Mouse (Mus musculus) adrenal gland, adult (tissue): ENCODE data around the gene Syce1.
"Not testable (repeated sequence)": the region's sequence is repeated elsewhere in the genome, so short reads cannot be mapped to it uniquely, and the experiment has no call there.

Source experiments
- DNase-seq, 2 experiments: peaks; one replicate each; pipeline ENCODE4 v3.0.0; 2022 to 2023; ENCODE audit warnings: low spot score in 1 of 2; ENCODE audit not compliant: inconsistent age in 2 of 2

Gene Syce1

DNA sequence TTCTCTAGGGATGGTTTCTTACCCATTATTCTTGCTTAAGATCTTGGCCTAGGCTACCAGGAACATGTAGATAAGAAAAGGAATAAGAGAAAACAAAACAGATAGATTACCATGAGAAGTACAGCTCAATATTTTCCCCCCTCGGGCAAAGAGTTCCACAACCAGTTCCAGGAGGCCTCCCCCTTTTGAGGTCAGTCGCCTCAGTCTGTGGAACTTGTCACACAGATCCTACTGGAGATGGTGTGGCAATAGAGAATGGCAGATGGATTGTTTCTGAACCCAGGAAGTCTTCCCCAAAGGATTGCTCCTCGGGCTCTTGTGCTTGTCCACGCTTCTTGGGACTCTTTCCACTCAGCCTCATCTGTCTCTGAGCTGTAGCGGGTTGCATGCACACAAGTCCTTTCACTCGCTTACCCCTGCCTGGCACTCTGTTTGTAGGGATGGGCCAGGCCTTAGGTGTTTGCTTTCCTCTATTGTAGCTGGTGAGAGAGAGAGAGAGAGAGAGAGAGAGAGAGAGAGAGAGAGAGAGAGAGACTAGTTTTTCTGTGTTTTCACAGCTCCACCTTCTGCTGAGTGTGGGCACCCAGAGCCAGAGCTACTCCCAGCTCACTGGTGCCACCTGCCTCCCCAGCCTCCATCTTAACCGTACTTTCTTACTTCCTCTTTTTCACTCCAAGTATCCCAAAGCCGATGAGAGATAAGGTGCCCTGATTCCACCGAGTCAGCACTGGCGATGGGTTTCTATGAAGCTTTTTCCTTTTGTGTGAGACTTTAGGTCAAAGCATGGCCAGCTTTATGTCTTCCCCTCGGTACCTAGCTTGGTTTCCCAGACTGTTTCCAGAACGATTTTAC, 21.5 kb downstream of the Syce1 start:
- DNase-seq = peak in 1 of 2 experiments; percentile 33

DNA sequence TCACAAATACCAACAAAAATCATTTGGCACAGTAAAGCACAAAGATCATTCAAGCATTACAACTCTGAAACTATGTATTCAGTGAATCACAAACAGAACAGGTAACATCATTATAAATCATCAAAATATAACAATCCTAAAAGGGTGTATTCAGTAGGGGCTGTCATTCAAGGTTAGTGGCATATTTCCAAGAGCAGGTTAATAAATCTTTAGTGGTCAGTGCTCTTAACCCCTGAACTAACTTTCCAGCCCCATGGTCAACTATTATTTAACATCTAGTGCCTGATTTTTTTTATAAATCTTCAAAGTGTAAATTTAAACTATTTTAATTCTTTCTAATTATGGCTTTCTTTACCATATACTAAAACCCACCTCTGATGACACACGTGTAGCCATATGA, 22.3 kb downstream of the Syce1 start:
- not testable (repeated sequence) for DNase-seq

DNA sequence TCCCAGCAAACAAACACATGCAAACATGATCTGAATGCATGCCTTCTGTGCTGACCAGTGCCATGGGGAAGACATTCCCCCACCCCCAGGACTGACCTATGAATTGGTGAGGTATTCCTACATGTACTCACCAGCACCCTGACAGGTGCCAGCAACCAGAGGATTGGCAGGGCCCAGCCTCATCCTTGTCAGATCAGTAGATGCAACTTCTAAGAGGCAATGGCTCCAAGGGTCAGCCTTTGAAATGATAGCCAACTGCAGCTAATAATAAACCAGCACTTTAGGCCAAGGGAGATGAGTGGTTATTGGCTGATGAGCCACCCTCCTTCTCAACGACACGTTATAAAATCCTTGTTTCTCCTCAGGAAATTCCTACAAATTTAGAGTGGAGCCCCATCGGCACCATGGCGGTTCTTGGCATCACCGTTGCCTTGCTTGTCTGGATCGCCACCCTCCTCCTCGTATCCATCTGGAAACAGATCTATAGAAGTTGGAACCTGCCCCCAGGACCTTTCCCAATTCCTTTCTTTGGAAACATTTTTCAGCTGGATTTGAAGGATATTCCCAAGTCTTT, 24.1 kb downstream of the Syce1 start, which contains the start of gene Cyp2e1:
Gene Cyp2e1, plus strand, starts transcription at position 293 of the 574 bp plus-strand sequence.
- DNase-seq = peak in 1 of 2 experiments; percentile 54

DNA sequence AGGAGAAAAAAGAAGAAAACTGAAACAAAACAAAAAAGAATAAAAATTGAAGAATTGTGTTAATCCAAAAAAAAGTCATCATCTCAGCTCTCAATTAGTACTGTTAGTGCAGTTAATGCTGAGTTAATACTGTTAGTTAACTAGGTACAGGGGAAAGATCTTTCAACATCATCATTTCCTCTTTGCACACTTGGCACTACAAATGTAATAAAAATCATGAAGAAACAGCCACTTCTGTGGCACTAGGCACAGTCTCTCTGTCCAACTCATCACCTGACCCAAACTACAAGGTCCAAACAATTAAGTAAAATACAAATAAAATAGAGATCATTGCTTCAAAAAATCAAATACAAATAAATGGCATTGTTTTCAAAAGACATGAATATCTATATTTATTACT, 27.0 kb downstream of the Syce1 start:
- DNase-seq = no peak

DNA sequence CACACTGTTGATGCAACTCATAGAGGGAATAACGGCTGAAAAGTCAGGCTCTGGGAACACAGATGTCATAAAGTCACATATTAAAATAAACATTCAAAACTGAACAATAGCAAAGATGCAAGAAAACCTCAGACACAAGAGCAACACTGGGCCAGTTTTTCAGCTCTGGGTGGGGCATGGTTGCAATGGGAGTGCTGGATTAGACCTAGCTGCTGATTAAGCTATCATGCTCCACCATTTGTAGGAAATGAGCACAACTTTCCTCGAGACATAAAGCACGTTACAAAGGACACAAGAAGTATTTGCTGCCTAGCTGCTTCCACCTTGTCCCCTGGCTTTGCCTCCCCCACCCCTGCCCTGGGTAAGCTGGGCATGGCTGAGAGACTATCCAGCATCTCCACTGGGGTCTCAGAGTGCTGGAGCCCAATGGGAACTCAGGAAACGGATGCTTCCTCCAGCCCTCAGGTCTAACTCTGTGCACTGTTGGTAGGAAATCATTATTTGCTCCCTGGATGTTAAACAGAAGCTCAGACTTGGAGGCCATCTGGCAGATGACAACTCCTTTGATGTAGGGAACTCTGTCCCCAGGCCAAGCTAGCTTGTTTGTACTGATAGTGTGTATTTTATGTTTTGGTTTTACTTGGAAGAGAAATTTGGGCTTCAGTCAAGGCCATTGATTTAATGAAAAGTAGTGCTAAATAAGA, 31.3 kb downstream of the Syce1 start:
- DNase-seq = peak in 1 of 2 experiments; percentile 49

DNA sequence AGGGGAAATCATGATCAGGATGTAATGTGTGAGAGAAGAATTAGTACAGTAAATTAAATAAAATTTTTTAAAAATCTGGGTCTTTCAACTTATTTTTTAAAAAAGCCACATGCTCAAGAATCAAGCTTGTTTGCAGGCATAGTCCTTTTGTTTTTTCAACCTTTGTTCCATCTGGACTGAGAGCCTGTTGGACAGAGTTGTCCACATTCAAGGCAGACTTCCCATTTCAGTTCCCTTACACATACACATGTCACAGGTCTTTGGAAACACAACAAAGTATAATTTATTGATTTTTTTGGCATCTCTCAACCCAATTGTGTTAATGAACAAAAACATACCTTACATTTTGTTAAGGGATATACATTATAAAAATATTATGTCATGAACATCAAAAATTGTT, 33.1 kb downstream of the Syce1 start:
- peak in 1 of 2 experiments; percentile 15 for DNase-seq

DNA sequence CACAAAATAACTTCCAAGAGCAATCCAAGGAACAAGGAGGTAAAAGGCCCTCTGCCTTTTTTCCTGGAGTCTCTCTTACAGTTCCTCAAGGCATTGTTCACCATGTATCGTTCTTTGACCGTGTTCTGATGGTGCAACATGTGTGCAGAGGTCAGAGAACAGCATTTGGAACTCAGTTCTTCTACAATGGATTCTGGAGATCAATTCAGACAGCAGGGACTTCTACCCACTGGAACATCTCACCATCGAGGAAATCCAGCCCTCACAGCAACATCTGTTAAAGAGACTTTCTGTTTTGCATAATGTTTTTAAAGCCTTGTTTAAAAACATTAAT, 38.9 kb downstream of the Syce1 start:
- peak in 1 of 2 experiments; percentile 20 for DNase-seq

DNA sequence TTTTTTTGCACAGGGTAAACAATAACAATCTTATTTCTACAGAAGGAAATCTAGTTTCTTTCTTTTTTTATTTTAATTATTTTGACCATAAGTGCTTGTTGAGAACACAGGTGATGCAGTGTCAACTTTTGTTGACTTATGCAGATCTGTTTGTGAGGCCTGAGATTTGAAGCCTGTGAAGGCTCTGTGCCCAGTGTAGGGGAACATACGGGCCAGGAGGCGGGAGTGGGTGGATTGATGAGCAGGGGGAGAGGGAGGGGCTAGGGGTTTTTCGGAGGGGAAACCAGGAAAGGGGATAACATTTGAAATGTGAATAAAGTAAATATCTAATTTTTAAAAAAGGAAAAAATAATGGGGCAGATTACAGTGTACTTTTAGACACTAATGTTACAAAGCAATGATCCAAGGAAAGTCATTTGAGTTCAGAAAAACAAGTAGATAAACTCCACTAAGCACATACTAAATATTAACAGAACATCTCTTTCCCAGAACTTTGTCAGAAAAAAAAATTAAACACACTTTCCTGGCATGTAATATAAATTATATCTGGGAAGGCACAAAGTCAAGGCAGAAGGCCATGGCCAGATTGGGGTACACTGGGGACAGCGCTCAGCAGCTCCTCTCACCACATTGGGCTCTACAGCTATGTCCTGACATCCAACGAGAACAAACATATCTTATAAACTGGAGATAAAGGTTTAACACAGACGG, 39.4 kb downstream of the Syce1 start:
- DNase-seq = no peak

DNA sequence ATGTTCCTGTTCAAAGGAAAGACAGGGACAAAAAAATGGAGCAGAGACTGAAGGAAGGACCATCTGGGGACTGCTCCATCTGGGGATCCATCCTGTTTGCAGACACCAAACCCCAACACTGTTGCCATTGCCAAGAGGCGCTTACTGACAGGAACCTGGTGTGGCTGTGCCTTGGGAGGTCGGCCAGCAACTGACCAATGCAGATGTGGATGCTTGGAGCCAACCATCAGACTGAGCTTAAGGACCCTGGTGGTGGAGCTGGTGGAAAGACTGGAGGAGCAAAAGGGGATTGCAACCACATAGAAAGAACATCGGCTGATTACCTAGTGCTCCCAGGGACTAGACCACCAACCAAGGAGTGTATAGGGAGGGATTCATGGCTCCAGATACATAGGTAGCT, 40.2 kb downstream of the Syce1 start:
- no peak for DNase-seq

DNA sequence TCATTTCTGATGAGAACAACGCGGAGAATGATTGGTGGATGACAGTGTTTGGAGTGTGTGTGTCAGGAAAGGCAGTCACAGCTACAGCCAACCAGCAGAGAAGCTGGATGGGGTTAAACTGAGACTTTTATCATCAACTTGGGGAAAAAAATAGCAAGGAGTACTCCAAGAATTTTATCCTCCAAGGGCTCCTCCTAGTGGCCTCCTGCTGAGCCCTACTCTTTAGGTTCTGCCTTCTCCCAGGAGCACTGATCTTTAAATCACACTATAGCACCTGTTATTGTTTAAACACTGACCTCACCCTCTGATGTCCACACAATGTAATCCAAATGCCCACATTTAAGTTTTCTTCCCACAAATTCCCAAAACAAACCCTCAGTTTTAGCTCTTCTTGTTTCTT, 54.5 kb downstream of the Syce1 start:
- no peak for DNase-seq
